Mouse (Mus musculus) v-Abl transformed pro-B cells (cell line): ENCODE measurements around the gene Cops4.

ENCODE experiments used
- in situ Hi-C, 2 experiments: fragments of 400-800 bp; cut with MboI; formaldehyde crosslinking; loops; one replicate each; pipeline ENCODE4 v1.15.1; 2025; ENCODE audit not compliant: unreplicated experiment in 2 of 2

Gene Cops4

DNA sequence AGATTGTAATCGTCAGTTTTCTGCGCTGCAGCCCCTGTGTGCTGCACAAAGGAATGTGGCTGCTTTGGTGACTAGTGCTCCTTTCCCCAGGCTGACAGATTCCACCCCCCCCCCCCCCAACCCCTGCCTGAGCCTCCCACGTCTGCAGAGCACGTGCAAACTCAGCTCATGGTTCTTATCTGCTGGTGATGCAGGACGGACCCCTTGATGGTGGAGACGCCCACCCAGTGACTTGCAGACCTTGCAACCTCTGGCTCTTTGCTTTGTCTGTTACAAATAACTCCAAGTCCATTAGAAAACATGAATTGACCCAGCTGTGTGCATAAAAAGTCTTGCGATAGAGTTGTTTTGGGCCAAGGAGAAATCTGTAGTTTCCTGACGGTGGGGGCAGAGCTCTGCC lies 52.6 kb downstream of the Cops4 start:
- in situ Hi-C loops: loop anchor here (5.0 to 10.0 kb wide), 2 partner anchors 72 to 284 kb away; no protein-coding TSS in a partner anchor

DNA sequence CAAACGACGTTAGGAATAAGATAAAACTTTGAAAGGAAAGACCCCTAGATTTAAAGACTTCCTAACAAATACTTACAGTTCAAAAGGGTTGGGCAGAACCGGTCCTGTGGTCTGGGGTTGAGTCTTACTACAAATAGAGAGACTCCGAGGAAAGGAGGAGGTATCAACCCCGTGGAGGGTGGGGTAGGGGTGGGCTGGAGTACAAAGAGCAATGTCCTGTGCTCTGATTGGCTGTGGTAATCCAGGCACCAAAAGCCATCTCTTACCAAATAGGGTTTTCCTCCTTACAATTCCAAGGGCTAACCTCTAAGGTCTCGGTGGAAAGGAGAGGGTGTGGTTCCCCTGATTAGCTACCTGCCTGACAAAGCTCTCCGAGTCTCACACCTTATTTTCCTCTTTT lies 54.0 kb downstream of the Cops4 start, which contains the start of gene Plac8:
Gene Plac8 (minus strand): TSS at position 177 of the 400 bp plus-strand sequence.
- in situ Hi-C loops: loop anchor here (5.0 to 10.0 kb wide), 2 partner anchors 70 to 283 kb away; no protein-coding TSS in a partner anchor

DNA sequence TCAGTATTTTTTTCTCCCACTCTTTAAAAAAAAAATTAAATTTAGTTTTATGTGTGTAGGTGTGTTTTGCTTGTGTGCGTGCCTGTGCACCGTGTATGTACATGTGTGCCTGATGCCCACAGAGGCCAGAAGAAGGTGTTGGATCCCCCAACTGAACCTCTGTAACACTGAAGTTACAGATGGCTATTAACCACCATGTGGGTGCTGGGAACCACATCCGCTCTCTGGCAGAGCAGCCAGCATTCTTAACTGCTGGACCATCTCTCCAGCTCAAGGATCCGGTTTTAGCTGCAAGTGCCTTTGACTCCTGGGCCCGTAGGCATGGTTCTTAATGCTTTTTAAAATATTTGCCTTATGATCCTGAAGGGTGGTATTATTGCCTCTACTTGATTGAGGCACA lies 55.1 kb downstream of the Cops4 start:
- in situ Hi-C loops: loop anchor here (5.0 to 10.0 kb wide), 2 partner anchors 69 to 282 kb away; no protein-coding TSS in a partner anchor

DNA sequence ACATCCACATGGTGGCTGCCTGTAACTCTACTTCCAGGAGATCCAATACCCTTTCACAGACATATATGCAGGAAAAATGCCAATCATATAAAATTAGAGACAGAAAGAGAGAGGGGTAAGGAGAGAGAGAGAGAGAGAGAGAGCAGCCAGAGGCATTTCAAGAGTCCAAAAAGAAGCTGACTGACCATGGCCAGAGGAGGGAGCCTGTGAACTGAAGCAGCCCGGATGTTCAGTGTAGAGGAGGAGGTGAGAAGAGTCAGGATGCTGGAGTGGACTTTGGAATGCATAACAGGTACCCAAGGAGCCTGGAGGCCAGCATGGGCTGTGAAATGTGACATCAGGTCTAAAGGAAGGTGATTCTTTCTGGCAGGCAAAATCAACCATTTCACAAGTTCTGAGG lies 56.7 kb downstream of the Cops4 start:
- in situ Hi-C loops: loop anchor here (5.0 to 10.0 kb wide), 2 partner anchors 68 to 280 kb away; no protein-coding TSS in a partner anchor

DNA sequence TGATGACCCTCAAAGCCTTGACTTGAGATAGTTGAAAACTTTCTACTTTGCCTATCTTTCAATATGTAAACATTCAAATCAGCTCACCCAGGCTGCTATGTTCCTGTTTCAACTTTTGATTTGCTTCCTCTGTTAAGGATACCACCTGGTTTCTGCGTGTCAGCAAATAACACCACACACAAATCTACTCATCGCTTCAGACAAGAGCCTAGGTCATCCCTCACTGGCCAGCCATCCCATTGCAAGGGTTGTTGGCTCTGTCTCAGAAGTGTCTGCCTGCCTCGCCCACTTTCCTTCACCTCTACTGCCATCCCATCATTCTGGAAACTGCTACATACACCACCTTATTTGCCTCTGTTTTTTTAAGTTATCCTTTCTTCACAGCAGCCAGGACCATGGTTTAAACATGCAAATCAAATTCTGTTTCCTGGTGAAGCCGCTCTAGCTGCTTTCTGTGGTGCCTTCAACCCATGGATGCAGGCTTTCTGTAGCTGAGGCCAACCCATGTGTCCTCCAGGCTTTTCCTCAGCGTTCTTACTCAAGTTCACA lies 60.8 kb downstream of the Cops4 start:
- in situ Hi-C loops: loop anchor here in 1 of 2 experiments (10.0 kb wide), 1 partner anchor 276 kb away; no protein-coding TSS in a partner anchor

DNA sequence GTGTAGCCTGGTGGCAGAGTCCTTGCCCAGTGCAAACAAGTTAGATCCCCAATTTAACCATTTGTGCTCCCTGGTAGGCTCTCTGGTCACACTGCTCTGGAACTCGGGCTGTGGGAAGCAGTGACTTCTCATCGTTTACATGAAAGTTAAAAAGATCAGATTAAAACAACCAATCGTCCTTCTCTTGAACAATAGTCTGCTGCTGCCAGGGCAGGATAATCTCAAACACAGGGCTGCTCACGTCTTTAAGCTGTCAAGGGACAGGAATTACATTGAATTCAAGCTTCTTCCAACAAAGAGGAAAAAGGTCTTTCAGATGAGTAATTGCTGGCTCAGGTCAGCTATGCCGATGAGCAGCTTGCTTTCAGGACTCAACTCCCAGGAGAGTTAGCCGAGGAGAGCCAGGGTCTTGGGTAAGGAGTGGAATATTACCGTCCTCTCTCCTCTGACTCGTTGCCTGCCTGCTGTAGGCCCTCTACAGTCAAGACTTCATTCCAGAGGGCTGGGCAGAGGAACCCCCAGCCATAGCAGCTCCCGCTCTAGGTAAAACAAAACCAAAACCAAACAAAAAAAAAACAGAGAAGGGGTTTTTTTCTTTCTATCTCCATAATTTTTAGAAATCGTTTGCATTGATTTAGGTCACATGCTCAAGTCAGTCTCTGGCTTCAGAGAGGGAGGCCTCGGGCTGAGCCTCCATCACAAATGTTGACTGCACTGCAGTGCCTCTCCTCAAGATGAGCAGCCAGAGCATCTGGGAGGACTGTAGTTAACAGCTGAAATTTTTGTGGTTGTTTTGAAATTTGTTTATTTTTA lies 63.7 kb downstream of the Cops4 start:
- in situ Hi-C loops: no loop called here

DNA sequence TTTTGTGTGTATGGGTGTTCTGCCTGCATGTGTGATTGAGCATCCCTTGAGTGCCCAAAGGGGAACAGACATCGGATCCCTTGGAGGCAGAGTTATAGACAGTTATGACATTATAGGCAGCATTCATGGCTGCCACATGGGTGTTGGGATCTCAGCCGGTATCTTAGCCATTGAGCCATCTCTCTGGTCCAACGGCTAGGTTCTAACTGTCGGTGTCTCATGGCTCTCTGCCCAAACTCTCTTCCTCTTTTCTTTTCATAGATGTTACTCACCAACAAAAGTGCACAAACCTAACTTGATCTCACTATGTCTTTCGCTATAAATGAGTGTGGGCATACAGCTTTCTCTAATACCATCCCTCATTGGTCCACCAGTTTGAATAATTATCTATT lies 64.3 kb downstream of the Cops4 start:
- in situ Hi-C loops: no loop called here

DNA sequence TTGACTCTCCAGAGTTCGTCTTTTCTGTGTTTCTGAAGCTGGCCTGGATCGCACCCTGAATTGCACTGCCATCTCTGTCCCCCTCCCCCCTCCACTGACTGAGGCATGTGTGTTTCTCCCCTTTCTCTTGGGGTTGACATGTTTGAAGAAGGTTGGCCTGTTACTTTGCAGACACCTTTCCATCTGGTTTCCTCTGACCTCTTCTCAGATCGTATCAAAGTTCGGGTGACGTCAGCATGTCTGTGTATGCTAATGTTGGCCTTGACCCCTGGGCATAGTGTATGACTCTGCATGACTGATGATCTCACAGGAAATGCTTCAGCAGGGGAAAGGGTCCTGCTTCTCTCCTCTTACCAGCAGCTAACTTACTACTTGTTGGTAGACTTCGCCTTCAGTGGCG lies 65.0 kb downstream of the Cops4 start:
- in situ Hi-C loops: no loop called here

DNA sequence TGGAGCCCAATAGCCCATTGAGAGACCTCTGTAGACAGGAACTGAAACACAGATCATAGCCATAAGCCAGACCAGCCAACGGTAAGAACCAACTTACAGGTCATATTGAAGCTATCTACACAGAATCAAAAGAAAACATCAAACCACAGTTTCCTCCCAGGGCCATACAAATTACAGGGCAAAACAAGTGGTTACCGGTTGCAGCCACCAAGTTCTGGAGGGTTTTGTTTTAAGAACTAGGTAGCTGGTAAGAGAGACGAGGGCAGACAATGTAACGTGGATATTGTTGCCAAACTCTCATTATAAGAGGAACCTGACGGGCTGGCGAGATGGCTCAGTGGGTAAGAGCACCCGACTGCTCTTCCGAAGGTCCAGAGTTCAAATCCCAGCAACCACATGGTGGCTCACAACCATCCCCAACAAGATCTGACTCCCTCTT lies 67.1 kb downstream of the Cops4 start:
- in situ Hi-C loops: no loop called here

DNA sequence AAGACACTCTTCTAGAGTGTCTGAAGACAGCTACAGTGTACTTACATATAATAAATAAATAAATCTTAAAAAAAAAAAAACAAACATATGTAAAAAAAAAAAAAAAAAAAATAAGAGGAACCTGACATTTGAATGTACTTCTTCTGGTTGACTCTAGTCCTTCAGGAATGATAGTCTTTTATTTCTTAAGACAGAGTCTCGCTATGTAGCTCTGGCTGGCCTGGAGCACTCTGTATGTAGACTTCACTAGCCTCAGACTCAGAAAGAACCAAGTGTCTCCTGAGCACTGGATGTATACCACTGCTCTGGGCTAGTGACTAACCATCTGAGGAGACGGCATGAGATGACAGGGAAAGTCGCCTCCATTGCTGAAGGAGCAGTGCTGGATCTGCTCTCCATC lies 67.5 kb downstream of the Cops4 start:
- in situ Hi-C loops: no loop called here

DNA sequence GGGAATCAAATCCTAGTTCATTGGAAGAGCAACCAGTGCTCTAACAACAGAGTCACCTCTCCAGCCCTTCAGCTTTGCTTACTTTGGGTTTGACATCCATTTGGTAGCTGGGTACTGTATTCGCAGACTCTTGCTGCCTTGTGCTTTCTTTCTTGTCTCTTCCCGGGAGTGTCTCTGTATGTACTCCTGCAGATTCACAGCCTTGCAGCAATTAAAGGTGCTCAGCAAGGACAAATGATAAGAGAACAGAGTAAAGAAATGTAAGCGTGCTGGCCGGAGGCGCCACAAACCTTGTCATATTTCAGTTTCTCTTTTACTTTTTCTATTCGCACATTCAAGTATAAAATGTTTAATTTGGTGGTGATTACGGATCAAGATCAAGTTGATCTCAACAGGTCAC lies 69.0 kb downstream of the Cops4 start:
- in situ Hi-C loops: no loop called here

DNA sequence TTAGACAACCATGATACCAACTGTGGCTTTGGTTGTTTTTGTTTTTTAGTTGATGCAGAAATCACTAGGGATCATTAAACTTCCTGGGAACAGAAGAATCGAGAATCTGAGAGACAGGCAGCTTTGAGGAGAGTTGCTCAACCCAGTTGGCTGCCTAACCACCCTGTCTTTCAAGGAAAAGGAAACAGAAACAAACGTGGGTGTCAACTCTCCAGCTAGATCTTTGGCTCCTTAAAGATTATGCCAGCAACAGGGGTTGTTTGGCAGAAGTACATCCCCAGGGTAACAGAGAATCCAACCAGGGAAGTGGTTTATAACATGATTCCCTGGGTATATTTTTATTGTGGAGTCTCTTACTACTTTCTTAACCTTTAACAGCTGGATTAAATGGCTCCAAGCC lies 69.5 kb downstream of the Cops4 start:
- in situ Hi-C loops: no loop called here

DNA sequence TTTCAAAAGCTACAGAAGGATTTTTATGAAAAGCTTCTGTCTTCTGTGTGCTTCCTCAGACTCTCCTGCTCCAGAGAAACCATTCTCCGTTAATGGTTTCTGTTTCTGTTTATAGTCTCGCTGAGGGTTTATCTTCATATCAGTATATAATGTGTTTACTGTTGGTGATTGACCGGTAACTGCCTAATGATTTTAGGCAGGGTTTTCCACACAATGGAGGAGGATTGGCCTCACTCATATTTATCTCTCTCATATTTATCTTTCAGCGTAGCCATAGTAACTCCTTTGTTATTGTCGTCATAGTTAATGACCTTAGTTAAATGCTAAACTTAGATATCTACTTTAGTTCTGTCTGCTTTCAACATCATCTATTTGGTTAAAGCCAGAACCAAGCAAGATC lies 72.4 kb downstream of the Cops4 start:
- in situ Hi-C loops: no loop called here

DNA sequence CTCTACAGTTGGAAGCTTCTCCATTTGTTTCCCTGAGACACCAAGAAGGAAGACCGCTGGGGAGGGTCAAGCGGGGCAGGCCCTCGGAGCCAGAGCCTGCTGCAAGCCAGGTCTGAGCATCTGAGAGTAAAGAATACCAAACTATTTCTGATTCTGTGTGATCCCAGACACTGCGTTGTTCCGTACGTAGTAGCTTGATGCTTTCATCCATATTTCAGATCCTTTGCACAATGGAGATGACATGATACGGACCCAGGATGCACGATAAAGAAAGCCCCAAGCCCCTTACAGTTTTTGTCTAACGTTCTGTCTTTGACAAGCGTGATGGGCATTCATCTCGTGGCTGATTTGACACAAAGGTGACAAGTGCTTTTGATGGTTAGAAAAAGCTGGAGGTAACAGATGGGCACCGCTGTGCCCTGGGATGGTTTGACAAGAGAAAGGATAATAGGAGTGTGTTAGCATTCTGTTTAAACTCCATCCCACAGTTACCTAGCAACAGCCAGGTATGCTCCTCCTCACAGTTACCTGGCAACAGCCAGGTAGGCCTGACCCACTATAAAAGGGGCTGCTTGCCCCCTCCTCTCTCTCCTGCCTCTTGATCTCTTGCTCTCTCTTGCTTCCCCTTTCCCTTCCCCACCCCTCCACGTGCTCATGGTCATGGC lies 76.8 kb downstream of the Cops4 start:
- in situ Hi-C loops: no loop called here

DNA sequence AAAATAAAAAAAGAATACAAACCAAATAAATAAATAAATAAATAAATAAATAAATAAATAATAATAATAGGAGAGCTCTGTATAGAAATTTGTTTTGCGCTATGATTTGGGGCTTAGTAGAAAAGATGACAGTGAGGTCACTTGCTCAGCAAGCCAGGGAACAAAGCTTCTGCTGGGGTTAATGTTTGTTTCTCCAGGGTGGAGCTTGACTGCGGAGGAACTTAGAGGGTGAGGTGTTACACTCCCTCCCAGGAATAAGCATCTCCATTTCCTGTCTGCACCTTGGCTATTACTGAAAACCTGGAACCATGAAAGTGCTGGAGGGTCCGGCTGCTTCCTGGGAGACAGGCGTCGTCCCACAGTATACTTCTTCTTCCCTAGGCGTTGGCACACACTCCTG lies 77.9 kb downstream of the Cops4 start:
- in situ Hi-C loops: no loop called here
